Mouse (Mus musculus): ENCODE data around the gene Tiprl. TPM values are rescaled to one million over a fixed set of nuclear protein-coding genes. Genes with fewer than 3 reads are reported as not detected.

The Tiprl gene
- polyA plus RNA-seq, 1 experiment from 2014 or later, result 100 TPM

- Histone ChIP-seq H3K9me3 (ENCODE audit: control insufficient read depth, low read length) (no peaks in the 10 kb centered on the region), H3K27me3 (ENCODE audit: control insufficient read depth, insufficient read depth, low read length) (no peaks in the 10 kb centered on the region), H3K4me1 (ENCODE audit: control insufficient read depth, insufficient read depth, low read length) (no peaks in the 10 kb centered on the region), H3K27ac (replicated peaks; ENCODE audit: low read depth, low read length) (no peak overlapping the region), H3K4me2 (ENCODE audit: low read depth, severe bottlenecking) (no peak overlapping the region), H3K9ac (ENCODE audit: low read length) (no peak overlapping the region), H3K36me3 (ENCODE audit: control insufficient read depth, insufficient read depth, low read length) (no peaks in the 10 kb centered on the region), H3K4me3 (ENCODE audit: low read depth, low read length) (no peak overlapping the region)
- DNase-seq (ENCODE audit: low spot score), result no peak
- WGBS, result 96% methylated on average over 9 of the region's 9 CpGs
- no peak for ATAC-seq (ENCODE audit: insufficient number of reproducible peaks, low FRiP score, low TSS enrichment, low read depth)
Observed at GRCm38 (mm10) chr1:165229577-165229976, 7.2 kb downstream of the Tiprl start.

- Histone ChIP-seq H3K9me3 (ENCODE audit: control insufficient read depth, low read length) (no peaks in the 10 kb centered on the region), H3K36me3 (ENCODE audit: control insufficient read depth, insufficient read depth, low read length) (peaks cover 5% of the 10 kb centered on the region), H3K27ac (replicated peaks; ENCODE audit: low read depth, low read length) (no peak overlapping the region), H3K4me1 (ENCODE audit: control insufficient read depth, insufficient read depth, low read length) (no peaks in the 10 kb centered on the region), H3K9ac (ENCODE audit: low read length) (no peak overlapping the region), H3K27me3 (ENCODE audit: control insufficient read depth, insufficient read depth, low read length) (no peaks in the 10 kb centered on the region), H3K4me3 (ENCODE audit: low read depth, low read length) (no peak overlapping the region), H3K4me2 (ENCODE audit: low read depth, severe bottlenecking) (no peak overlapping the region)
- no peak for DNase-seq (ENCODE audit: low spot score)
- WGBS, result 78% methylated on average over 2 of the region's 2 CpGs
- no peak for ATAC-seq (ENCODE audit: insufficient number of reproducible peaks, low FRiP score, low TSS enrichment, low read depth)
Observed at GRCm38 (mm10) chr1:165217023-165217589, 19.7 kb downstream of the Tiprl start.

- no peaks in the 10 kb centered on the region for H3K27me3 ChIP-seq (ENCODE audit: control insufficient read depth, insufficient read depth, low read length)
- H3K9ac ChIP-seq (ENCODE audit: low read length), result no peak overlapping the region
- WGBS, result 89% methylated on average over 7 of the region's 7 CpGs
- DNase-seq (ENCODE audit: low spot score), result no peak
- peaks cover 5% of the 10 kb centered on the region for H3K36me3 ChIP-seq (ENCODE audit: control insufficient read depth, insufficient read depth, low read length)
- no peaks in the 10 kb centered on the region for H3K9me3 ChIP-seq (ENCODE audit: control insufficient read depth, low read length)
- H3K27ac ChIP-seq (replicated peaks; ENCODE audit: low read depth, low read length), result no peak overlapping the region
- ATAC-seq (ENCODE audit: insufficient number of reproducible peaks, low FRiP score, low TSS enrichment, low read depth), result no peak
- H3K4me1 ChIP-seq (ENCODE audit: control insufficient read depth, insufficient read depth, low read length), result no peaks in the 10 kb centered on the region
- no peak overlapping the region for H3K4me2 ChIP-seq (ENCODE audit: low read depth, severe bottlenecking)
- H3K4me3 ChIP-seq (ENCODE audit: low read depth, low read length), result no peak overlapping the region
Observed at GRCm38 (mm10) chr1:165215831-165216230, 21.0 kb downstream of the Tiprl start.

- Histone ChIP-seq H3K9me3 (ENCODE audit: control insufficient read depth, low read length) (no peaks in the 10 kb centered on the region), H3K4me2 (ENCODE audit: low read depth, severe bottlenecking) (no peak overlapping the region), H3K4me3 (ENCODE audit: low read depth, low read length) (no peak overlapping the region), H3K9ac (ENCODE audit: low read length) (no peak overlapping the region), H3K27me3 (ENCODE audit: control insufficient read depth, insufficient read depth, low read length) (no peaks in the 10 kb centered on the region), H3K4me1 (ENCODE audit: control insufficient read depth, insufficient read depth, low read length) (no peaks in the 10 kb centered on the region), H3K36me3 (ENCODE audit: control insufficient read depth, insufficient read depth, low read length) (no peaks in the 10 kb centered on the region), H3K27ac (replicated peaks; ENCODE audit: low read depth, low read length) (no peak overlapping the region)
- DNase-seq (ENCODE audit: low spot score) (no peak), ATAC-seq (ENCODE audit: insufficient number of reproducible peaks, low FRiP score, low TSS enrichment, low read depth) (no peak)
- 5% methylated on average over 2 of the region's 2 CpGs for WGBS
Observed at GRCm38 (mm10) chr1:165205591-165205990, 31.2 kb downstream of the Tiprl start.

- Histone ChIP-seq H3K4me2 (ENCODE audit: low read depth, severe bottlenecking) (no peak overlapping the region), H3K9me3 (ENCODE audit: control insufficient read depth, low read length) (no peaks in the 10 kb centered on the region), H3K27me3 (ENCODE audit: control insufficient read depth, insufficient read depth, low read length) (no peaks in the 10 kb centered on the region), H3K36me3 (ENCODE audit: control insufficient read depth, insufficient read depth, low read length) (no peaks in the 10 kb centered on the region), H3K9ac (ENCODE audit: low read length) (no peak overlapping the region), H3K4me3 (ENCODE audit: low read depth, low read length) (no peak overlapping the region), H3K27ac (replicated peaks; ENCODE audit: low read depth, low read length) (no peak overlapping the region), H3K4me1 (ENCODE audit: control insufficient read depth, insufficient read depth, low read length) (no peaks in the 10 kb centered on the region)
- ATAC-seq (ENCODE audit: insufficient number of reproducible peaks, low FRiP score, low TSS enrichment, low read depth) (no peak), DNase-seq (ENCODE audit: low spot score) (no peak)
- WGBS, result 32% methylated on average over 2 of the region's 2 CpGs
Observed at GRCm38 (mm10) chr1:165203488-165204035, 33.2 kb downstream of the Tiprl start.

- Histone ChIP-seq H3K4me2 (ENCODE audit: low read depth, severe bottlenecking) (no peak overlapping the region), H3K4me3 (ENCODE audit: low read depth, low read length) (no peak overlapping the region), H3K9me3 (ENCODE audit: control insufficient read depth, low read length) (no peaks in the 10 kb centered on the region), H3K9ac (ENCODE audit: low read length) (no peak overlapping the region), H3K36me3 (ENCODE audit: control insufficient read depth, insufficient read depth, low read length) (no peaks in the 10 kb centered on the region), H3K4me1 (ENCODE audit: control insufficient read depth, insufficient read depth, low read length) (no peaks in the 10 kb centered on the region), H3K27me3 (ENCODE audit: control insufficient read depth, insufficient read depth, low read length) (no peaks in the 10 kb centered on the region), H3K27ac (replicated peaks; ENCODE audit: low read depth, low read length) (no peak overlapping the region)
- WGBS, result 86% methylated on average over 4 of the region's 4 CpGs
- ATAC-seq (ENCODE audit: insufficient number of reproducible peaks, low FRiP score, low TSS enrichment, low read depth) (no peak), DNase-seq (ENCODE audit: low spot score) (no peak)
Observed at GRCm38 (mm10) chr1:165201445-165202012, 35.3 kb downstream of the Tiprl start.

- Histone ChIP-seq H3K4me1 (ENCODE audit: control insufficient read depth, insufficient read depth, low read length) (no peaks in the 10 kb centered on the region), H3K9ac (ENCODE audit: low read length) (no peak overlapping the region), H3K4me2 (ENCODE audit: low read depth, severe bottlenecking) (no peak overlapping the region), H3K36me3 (ENCODE audit: control insufficient read depth, insufficient read depth, low read length) (no peaks in the 10 kb centered on the region), H3K27ac (replicated peaks; ENCODE audit: low read depth, low read length) (no peak overlapping the region), H3K9me3 (ENCODE audit: control insufficient read depth, low read length) (no peaks in the 10 kb centered on the region), H3K27me3 (ENCODE audit: control insufficient read depth, insufficient read depth, low read length) (no peaks in the 10 kb centered on the region), H3K4me3 (ENCODE audit: low read depth, low read length) (no peak overlapping the region)
- DNase-seq (ENCODE audit: low spot score), result no peak
- 79% methylated on average over 8 of the region's 8 CpGs for WGBS
- ATAC-seq (ENCODE audit: insufficient number of reproducible peaks, low FRiP score, low TSS enrichment, low read depth), result no peak
Observed at GRCm38 (mm10) chr1:165200748-165201147, 36.0 kb downstream of the Tiprl start.

GRCm38 (mm10) chr1:165199639-165200038, 37.2 kb downstream of the Tiprl start:
- ATAC-seq (ENCODE audit: insufficient number of reproducible peaks, low FRiP score, low TSS enrichment, low read depth) (no peak), DNase-seq (ENCODE audit: low spot score) (no peak)
- no peak overlapping the region for H3K4me2 ChIP-seq (ENCODE audit: low read depth, severe bottlenecking)
- 0 out of 2 replicates have a peak, but pooled peaks cover under 1% of the 10 kb centered on the region for H3K4me1 ChIP-seq (ENCODE audit: control insufficient read depth, insufficient read depth, low read length)
- no peaks in the 10 kb centered on the region for H3K36me3 ChIP-seq (ENCODE audit: control insufficient read depth, insufficient read depth, low read length)
- H3K9me3 ChIP-seq (ENCODE audit: control insufficient read depth, low read length), result no peaks in the 10 kb centered on the region
- H3K4me3 ChIP-seq (ENCODE audit: low read depth, low read length), result no peak overlapping the region
- 74% methylated on average over 3 of the region's 3 CpGs for WGBS
- no peaks in the 10 kb centered on the region for H3K27me3 ChIP-seq (ENCODE audit: control insufficient read depth, insufficient read depth, low read length)
- H3K27ac ChIP-seq (replicated peaks; ENCODE audit: low read depth, low read length), result no peak overlapping the region
- no peak overlapping the region for H3K9ac ChIP-seq (ENCODE audit: low read length)
